Mouse (Mus musculus) adrenal gland (tissue): ENCODE data around the gene Med13l.

Experiments
- intact Hi-C: fragments of 180-260 bp; cut with DNase I; formaldehyde crosslinking; loops from one replicate; pipeline ENCODE4 v1.15.1; 2025

Gene Med13l

DNA sequence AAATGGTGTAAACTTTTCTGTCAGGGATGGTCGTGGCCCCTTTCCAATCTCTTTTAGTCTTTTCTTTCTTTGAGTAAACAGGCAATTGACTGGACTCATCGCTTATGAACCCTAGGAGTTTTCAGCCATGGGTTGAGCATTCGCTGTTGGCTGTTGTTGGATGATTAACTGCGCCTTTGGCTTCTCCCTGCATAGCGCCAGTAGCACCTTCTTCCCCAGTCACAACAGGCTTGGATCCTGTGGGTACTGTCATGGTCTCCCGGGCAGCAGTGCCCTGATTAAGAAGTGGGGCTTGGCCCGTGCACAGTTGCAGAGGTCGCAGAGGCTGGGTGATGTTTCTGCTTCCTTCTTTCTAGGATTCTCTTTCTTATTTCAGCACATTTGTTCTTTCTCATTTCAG is 124.7 kb downstream of the Med13l start:
- intact Hi-C loops = no loop called here

GRCm38 (mm10) chr5:118686021-118686420 is 125.5 kb downstream of the Med13l start:
- intact Hi-C loops = no loop called here

- intact Hi-C loops = no loop called here
Measured at GRCm38 (mm10) chr5:118688886-118689835, 128.7 kb downstream of the Med13l start.

DNA sequence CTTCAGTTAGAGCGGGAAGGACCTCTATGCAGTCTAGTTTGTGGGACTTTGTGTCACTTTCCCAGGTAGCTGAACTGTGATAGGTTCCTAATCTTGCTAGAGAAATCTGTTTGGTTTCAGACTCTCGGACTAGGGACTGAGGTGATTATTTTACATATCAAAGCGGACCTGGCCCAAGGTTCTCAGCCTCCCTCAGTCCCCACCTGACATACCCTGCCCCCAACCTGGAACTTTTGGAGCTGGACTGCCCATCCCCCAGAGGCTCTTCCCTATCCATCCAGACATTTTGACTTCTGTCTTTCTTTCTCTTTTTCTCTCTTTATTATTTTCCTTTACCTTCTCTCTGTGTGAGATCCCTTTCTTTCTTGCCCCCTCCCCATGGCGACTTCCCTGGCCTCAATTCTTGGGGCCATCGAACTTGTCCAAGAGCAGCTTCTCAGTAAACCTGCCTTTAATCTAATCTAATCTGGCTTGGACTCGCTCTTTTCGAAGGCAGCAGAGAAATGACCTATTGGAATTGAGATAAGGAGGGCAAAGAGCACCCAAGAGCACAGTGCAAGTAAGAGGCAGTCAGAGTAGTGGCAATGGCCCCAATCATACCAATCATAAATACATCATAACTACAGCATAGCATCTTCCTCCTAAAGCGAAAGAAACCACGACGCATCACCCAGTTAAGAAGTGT is 130.7 kb downstream of the Med13l start:
- intact Hi-C loops = no loop called here

DNA sequence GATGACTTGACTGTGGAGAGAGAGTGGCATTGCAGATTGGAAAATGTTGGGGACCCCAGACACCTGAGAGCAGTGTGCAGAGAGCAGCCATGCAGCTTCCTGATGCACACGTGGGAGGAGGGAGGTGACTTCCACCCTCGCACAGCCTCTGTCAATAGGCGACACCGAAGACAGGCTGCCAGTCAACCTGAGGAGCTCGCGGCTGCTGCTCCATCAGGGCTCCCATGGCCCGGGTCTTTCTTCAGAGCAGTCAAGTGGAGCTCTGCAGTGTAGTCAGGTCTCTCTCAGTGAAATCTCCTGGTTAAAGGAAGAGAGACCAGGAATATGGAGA is 131.2 kb downstream of the Med13l start:
- intact Hi-C loops = no loop called here

DNA sequence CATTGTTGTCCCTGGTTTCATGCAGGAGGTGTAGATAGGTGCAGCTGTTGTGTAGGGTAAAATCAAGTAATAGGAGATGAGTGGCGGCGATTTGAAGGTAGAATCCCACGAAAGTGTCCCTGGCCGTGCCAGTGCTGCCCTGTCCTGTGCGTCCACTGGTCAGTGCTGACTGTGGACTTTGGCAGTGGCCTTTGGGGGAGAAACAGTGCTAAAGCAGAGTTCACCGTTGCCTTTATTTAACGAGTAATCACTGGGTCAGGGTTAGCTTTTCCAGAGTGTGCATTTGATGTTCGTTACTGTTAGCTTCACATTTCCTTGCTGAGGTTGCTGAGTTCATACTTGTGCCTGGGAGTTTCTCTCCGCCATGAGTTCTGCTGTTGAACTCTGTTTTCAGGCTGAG is 133.5 kb downstream of the Med13l start:
- intact Hi-C loops = no loop called here

DNA sequence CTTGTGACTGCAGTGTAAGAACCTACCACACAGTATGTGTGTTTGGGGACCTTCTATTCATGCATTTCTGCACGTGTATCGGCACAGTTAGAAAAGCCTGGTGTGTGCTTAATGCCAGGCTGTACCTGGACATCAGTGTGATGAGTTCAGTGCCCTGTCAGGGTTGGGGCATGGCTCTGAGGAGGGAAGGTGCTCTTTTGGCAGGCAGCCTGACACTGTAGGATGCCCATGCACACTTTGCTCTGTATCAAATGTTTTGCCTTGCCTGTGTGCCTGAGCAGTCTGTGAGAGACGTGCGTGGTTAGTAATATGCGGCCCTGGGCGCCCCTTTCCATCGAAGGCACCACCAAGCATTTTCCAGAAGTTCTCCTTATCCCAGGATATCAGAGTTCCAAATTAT is 136.6 kb downstream of the Med13l start:
- intact Hi-C loops = no loop called here

GRCm38 (mm10) chr5:118700978-118701377 is 140.5 kb downstream of the Med13l start:
- intact Hi-C loops = no loop called here

GRCm38 (mm10) chr5:118702674-118703073 is 142.2 kb downstream of the Med13l start:
- intact Hi-C loops = no loop called here

DNA sequence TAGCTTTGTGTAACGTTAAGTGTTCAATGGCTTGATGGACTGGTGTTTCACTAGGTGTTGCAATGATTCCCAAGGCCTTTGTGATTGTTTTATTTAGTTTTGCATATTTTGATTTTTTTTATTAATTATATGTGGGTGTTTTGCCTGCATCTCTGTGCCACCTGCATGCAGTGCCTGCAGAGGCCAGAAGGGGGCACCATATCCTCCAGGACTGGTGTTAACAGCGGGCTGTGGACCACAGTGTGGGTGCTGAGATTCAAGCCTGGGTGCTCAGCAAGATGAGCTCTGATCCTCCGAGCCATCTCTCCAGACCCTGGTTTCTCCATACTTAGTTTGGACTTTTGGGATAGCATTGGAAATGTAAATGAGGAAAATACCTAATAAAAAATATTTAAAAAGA is 143.7 kb downstream of the Med13l start:
- intact Hi-C loops = no loop called here

DNA sequence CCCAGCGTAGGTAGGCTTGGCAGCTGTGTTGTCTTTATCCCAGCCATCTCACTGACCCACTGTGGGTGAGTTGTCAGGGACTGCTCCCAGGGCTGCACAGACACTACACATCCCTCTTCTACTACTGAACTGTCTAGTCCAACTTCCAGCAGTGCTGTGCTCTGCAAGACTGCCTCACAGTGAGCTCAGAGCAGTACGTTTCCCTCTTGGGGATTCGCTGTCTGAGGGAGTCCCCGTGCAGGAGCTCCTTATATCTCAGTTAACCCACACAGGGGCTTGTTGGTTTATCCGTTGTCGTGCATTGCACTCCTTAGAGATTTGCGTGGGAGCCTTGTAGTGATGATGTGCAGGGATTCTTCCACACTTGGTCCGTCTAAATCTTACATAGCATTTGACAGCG is 144.5 kb downstream of the Med13l start:
- intact Hi-C loops = no loop called here

- intact Hi-C loops = no loop called here
Measured at GRCm38 (mm10) chr5:118706009-118706408, 145.5 kb downstream of the Med13l start.

DNA sequence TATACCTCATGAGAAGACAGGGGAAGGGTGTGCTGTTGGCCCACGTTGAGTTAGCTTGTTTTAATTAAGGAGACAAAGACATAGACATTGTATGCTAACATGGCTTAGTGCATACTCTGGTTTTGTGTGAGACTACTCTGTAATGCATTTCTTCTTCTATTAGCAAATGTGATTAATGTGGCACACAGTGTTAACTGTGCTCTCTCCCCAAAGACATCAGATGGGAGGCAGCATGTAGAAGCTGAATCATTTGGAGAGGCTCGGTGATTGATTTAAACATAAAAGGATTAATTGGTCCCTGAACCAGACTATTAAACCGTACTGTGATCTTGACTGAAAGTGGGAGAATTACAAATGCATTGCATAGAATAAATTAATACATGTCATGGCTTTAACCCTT is 145.9 kb downstream of the Med13l start:
- intact Hi-C loops = no loop called here

GRCm38 (mm10) chr5:118707501-118707900 is 147.0 kb downstream of the Med13l start:
- intact Hi-C loops = no loop called here

DNA sequence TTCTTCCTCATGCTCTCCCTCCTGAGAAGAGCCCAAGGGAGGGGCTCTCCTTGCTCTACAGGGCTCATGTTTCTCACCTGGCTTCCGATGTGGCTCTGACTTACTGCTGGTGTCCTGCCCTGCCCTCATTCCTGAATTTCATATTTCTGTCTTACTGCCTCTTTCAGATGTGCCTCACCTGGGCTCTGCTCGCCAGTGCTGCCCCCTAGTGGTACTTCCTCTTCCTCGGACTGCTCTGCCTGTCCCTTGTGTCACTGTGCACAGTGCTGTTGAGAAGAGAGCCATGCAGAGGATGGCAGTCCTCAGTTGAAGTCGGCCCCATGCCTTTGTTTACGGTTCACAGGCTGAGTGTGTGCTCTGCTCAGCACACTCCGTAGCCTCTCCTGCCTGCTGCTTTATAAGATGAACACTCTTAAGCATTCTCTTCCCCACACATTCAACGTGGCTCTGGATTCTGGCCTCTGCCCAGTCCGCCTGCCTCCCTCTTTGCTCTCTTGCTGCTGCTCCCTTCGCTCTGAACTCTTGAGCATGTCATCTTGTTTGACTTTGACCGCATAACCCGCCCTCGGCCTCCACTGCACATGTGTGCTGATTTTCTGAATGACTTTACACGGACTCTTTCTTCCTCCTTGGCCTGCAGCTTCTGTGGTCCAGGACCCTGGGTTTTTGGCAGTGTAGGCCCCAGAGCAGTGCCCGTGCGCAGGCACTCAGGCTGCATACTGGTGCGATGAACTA is 147.9 kb downstream of the Med13l start:
- intact Hi-C loops = loop anchor here (1.0 kb wide), 1 partner anchor 113 kb away; no protein-coding TSS in a partner anchor

GRCm38 (mm10) chr5:118709847-118710251 is 149.4 kb downstream of the Med13l start:
- intact Hi-C loops = no loop called here

- intact Hi-C loops = no loop called here
Measured at GRCm38 (mm10) chr5:118715518-118715917, 155.0 kb downstream of the Med13l start.

DNA sequence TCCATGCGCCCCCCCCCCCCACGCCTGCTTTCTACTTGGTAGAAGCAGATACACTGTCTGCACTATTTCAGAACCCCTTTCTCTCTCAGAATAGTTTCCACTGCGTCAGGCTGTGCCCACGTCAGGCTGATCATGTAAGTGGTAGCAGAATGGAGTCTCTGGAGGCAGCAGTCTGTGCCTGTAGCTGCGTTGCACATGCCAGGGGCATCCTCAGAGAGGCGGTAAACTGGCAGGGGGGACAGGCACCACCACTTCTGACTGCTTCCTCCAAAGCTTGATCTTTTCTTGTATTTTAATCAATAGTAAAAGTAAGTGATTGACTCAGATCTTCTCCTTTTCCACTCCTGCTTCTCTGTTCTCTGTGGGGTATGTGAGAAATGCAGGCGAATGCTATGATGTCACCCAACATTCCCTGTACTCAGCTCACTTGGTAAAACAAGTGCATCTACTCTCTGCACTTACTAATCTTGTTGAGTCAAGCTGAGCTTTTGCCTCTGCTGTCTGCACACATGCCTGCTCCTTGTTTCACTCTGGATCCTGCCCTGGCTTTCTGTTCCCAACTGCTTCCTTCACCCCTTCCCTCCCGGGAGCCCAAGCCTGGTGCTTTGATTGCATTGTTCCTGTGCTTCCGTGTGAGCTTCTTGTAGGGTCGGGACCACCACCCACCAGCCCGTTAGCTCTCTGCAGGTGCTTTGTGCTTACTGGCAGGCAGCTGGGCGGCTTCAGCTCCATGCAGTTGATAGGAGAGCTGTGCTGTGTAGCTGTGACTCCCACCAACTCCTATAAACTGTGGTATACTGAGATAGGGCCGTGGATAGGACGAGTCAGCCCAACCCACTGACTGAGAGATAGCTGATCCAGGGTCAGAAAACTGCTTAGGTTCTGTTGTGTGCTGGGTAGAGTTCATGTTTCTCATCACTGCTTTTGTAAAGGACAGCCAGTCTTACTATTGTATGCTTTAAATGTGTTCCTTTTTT is 156.1 kb downstream of the Med13l start:
- intact Hi-C loops = no loop called here

GRCm38 (mm10) chr5:118717456-118717855 is 157.0 kb downstream of the Med13l start:
- intact Hi-C loops = no loop called here

DNA sequence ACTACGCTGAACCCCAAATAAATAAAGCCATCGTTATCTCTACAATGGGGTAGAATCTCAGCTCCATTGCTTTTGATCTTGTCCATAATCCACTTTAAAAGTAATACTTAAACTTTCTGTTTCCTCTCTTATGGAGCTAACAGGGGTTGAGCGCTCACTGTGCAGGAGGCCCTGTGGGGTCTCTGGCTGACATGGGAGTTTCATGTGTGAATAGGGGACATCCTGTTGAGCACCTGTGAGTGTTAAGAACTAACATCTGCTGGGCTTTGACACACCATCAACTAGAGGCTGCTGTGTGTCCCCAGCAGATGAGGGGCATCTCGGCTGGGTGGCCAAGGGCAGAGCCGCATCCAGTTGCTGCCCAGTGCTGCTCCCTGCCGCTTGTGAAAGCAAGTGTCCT is 157.6 kb downstream of the Med13l start:
- intact Hi-C loops = no loop called here

- intact Hi-C loops = no loop called here
Measured at GRCm38 (mm10) chr5:118721416-118721815, 160.9 kb downstream of the Med13l start.
